Mouse (Mus musculus): ENCODE measurements at regions not wholly inside any gene's neighbourhood (a gene's known extent, or its start where the extent isn't known, plus 50 kb on each side); places are given as distances from the start of the nearest gene placed in this dataset.
A peak's percentile ranks its signal among the peaks of the same experiment; 100 is the strongest.

DNA sequence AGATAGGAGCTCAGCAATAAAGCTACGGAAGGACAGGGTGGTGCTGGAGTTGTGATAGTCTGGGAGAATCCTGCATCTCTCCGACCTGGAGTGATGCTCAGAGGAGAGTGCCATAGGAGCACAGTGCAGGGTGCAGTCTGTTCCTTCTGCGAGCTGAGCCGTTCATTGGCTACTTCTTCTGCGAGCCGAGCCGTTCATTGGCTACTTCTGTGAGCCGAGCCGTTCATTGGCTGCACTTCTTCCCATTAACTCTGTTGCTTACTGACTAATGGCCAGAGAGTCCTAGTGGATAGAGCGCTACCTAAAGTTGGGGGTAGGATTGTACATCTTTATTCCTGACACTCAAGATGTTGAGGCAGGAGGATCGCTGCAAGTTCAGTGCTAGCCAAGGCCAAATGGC lies 222.3 kb upstream of the Map3k1 start:
- no peak for DNase-seq (ENCODE audit: extremely low read depth, insufficient read length, low spot score)

DNA sequence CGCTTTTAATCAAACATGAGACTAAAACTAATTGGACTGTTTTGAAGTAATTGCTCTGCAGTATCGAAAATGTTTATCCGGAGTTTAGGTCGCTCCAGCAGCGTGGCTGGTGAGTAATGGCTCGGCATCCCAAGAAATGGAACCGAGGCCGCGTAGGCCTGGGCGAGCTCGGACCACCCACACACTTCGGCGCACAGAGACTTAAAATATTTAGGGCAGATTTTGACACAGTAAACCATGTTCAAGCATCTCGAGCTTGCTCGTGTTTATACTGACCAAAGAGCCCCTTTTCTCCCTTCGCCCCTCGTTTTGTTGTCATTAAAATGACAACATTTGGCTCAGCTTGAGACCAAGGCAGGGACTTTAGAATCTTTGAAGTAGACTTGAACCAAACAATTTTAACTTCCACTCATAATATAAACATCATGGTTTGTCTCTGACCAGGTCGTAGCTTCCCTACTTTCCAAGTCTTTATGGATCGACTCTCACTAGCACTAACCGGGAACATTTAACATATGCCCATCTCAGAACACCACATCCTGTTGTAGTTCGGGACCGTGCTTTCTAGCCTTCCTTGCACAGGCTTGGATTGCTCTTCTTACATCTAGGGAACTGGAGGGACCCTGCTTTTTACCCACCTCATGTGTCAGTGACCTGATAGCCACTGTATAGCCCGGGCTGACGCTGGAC lies 223.0 kb upstream of the Map3k1 start:
- no peak for DNase-seq (ENCODE audit: extremely low read depth, insufficient read length, low spot score)

DNA sequence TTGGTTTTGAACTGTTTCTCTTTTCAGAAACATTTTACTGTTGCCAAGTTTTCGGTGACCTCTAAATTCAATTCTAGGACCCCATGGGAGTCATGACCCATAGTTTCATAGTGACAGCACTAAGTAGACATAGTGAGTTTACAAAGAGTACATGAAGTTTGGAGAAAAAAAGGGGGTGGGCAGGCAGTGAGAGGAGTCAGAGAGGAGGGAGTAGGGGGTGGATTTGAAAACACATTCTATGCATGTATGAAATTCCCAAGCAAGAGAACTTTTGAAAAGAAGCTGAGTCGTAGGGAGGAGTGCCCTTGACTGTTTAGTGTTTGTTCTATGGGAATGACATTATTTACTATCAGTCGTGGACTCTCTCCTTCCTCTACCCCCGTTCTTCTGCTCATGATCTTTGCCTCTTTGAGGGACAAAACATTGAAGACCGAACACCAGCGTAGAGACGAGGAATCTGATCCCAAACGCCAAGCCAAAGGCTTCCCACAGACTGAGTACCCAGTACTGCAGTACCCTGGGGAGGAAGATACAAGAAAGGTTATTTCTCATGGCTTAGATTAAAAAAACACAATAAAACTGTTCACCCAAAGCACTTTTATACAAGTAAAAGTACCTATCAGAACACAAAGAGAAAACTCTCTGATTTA lies 229.1 kb upstream of the Map3k1 start:
- no peak for DNase-seq (ENCODE audit: extremely low read depth, insufficient read length, low spot score)

GRCm38 (mm10) chr13:112038556-112039304 lies 229.9 kb upstream of the Map3k1 start:
- no peak for DNase-seq (ENCODE audit: extremely low read depth, insufficient read length, low spot score)

DNA sequence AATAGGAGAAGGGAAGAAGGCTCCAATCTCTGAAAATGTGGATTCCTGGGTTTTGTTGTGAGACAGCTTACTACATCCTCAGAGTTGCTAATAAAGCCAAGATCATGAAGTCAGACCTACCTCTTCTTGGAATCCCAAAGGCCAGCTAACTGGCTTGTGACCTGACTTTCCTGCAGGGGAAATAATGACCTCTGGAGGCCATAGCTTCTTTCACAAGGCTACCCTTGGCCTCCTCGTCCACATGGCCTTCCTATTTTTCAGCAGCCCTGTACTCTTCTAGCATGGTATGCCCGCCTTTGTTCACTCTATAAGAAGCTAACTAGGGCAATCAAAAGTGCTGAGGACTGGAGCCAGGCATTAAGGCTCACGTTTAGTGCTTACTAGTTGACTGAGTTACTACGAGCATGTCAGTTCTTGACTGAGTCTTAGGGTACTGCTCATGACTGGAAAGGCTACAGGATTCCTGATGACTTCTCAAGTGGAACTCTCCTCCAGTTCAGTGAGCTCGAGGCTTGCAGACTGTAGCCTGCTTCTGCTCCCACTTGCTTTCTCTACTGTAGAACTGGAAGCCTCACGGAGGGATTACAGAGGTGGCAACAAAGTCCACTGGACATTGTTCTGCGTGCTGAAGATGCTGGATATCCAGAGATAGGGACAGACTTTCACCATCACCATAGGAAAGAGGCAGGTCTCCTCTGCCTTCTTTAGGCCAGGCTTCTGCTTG lies 230.8 kb upstream of the Map3k1 start:
- DNase-seq (ENCODE audit: extremely low read depth, insufficient read length, low spot score) = no peak

- DNase-seq (ENCODE audit: extremely low read depth, insufficient read length, low spot score) = no peak
These were observed 234.9 kb upstream of the Map3k1 start for GRCm38 (mm10) chr13:112043524-112044246.

- DNase-seq (ENCODE audit: extremely low read depth, insufficient read length, low spot score) = no peak
These were observed 235.6 kb upstream of the Map3k1 start for GRCm38 (mm10) chr13:112044372-112044771.

DNA sequence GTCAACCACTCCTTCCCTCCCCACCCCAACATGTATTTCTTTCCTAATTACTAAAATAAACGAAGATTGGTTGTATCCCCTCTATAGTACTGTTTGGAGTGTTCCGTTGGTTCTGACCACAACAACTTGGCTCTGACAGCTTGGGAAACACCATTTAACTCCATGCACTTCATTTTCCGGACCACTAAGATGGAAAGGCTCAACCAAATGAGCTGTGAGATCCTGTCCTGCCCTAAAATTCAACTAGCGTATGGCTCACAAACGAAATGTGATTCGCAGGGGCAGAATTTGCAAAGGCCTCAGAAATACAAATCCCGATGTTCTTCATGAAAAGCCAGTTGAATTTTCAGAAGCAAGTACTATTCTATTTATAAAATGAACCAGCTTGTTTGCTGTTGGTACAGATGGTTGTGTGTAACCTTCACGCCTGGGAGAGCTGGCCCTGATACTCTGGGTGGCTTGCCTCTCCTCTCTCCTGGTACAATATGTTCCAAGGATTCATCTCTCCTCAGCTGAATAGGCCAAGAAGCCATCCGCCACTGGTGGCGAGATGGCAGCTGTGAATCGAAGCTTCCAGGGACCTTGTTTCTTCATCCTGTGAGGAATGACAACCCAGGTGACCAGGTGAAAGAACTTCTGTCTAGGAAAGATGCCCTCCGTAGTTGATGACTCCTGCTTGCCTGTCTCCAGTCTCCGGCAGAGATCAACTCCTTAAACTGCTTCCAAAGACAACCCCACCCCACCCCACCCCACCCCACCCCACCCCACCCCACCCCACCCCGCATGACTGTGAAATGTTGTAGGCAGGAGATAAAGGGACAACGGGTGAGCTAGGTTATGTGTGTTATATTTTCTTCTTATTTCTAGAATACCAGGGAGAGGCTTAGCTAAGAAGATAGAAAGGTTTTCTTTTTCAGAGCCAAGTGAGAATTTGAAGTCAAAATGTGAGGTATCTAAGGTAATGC lies 237.7 kb upstream of the Map3k1 start:
- no peak for DNase-seq (ENCODE audit: extremely low read depth, insufficient read length, low spot score)

DNA sequence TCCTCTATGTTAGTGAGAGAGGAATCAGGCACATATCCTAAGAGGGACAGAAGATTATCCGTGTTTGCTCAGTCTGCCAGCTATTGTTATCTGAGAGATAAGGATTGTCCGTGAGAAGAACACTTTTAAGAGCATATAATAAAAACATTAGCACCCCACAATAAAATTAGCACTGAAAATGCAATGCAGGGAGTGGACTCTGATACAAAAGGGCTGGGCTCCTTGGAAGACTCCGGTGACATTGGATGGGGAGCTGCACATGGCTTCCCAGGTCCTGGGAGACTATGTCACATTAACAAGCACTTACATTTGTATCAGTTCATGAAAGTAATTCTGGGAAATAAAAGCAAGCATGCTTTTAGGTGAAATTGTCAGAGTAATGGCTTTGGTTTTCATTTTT lies 238.6 kb upstream of the Map3k1 start:
- no peak for DNase-seq (ENCODE audit: extremely low read depth, insufficient read length, low spot score)

- DNase-seq (ENCODE audit: extremely low read depth, insufficient read length, low spot score) = no peak
These were observed 239.1 kb upstream of the Map3k1 start for GRCm38 (mm10) chr13:112047874-112048273.

- DNase-seq (ENCODE audit: extremely low read depth, insufficient read length, low spot score) = no peak
These were observed 239.5 kb upstream of the Map3k1 start for GRCm38 (mm10) chr13:112048327-112048726.

DNA sequence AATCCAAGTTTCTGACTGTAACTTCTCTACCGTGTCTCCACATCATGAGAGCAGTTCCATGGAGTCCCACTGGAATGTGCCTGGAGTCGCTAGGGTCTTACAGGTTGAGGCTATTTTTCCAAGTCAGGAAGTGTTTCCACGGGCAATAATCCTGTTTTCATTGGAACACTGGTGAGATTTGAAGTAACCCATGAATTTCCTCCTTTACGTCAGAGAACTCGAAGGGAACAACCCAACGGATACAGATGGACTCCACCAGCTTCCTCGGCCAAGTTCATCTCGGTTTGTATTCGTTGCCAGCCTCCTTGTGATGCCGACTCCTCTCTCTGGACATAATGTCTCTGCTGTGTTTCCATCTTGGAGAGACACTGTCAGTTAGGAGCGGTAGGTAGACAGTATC lies 237.4 kb upstream of the Ankrd55 start:
- no peak for DNase-seq (ENCODE audit: extremely low read depth, insufficient read length, low spot score)

- no peak for DNase-seq (ENCODE audit: extremely low read depth, insufficient read length, low spot score)
These were observed 236.2 kb upstream of the Ankrd55 start for GRCm38 (mm10) chr13:112052011-112052410.

DNA sequence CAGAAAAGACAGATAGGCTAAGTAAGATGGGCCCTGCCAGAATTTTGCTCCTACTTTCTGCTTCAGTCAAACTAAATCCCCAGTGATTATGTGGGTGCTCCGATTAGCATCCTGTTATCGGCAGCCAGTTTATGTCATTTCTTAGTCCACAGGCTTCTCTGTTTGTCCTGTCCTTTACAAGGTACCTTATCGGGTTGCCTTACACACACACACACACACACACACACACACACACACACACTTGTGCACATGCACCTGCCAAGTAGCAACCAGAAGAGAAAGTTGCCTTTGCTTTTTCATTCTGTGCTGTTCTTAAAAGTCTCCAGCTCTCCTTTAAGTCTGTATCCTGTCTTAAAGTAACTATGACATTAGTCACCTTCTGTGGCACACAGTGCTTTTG lies 235.8 kb upstream of the Ankrd55 start:
- DNase-seq (ENCODE audit: extremely low read depth, insufficient read length, low spot score) = no peak

DNA sequence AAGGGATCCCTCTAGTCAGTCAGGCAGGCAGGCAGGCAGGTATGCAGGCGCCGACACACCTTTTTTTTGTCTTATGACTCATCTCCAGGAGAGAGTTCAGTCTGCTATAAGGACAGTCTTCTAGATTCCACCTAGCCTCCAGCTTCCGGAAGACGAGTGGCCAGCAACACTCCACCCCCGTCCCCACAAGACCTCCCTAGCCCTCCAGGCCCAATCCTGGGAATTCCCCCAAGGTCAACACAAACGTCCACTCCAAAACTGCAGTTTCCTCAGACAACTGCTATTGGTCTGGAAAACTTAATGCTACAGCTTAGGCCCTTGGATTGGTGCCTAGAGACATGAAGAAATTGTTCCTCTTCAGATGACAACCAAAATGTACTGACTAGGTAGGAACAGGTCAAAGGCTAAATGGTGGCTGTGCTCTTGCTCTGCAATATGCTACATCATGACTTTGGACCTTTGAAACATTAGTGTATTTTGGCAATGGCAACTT lies 233.3 kb upstream of the Ankrd55 start:
- no peak for DNase-seq (ENCODE audit: extremely low read depth, insufficient read length, low spot score)

GRCm38 (mm10) chr13:112058218-112058617 lies 230.0 kb upstream of the Ankrd55 start:
- no peak for DNase-seq (ENCODE audit: extremely low read depth, insufficient read length, low spot score)

DNA sequence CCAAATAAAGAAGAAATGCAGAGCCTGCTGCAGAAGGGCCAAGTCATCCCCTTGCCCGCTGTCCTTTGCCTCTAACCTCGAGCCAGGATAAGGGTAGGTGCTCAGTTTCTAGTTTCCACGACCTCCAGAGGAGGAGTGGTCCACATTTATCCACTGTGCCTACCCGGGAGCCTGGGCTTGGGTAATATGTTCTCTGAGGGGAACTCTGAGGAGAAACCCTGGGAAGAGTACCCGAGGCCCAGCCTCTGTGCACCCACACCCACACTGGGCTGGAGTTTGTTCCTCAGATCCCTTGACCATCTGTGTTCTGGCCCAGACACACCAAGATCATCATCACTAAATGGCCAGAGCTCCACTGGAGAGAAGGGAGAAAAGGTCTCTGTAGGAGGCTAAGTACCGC lies 229.5 kb upstream of the Ankrd55 start:
- DNase-seq (ENCODE audit: extremely low read depth, insufficient read length, low spot score) = no peak

DNA sequence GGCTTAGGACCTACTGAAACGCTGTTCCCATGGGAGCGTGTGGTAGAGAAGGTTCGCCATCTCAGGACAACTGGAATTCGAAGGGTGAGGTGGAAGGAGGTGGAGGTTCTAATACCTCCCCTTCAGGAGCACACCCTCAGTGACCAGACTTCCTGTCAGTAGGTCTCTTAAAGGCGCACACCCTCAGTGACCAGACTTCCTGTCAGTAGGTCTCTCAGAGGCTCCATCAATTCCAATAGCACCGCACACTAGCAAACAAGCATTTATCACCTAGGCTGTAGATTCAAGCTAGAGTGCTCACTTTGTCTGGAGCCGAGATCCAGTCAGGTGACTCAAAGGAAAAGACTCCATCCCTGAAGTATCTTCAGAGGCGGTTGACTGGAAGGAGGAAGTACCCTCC lies 226.2 kb upstream of the Ankrd55 start:
- no peak for DNase-seq (ENCODE audit: extremely low read depth, insufficient read length, low spot score)

GRCm38 (mm10) chr13:112063409-112064111 lies 224.7 kb upstream of the Ankrd55 start:
- peak; percentile 51 for DNase-seq (ENCODE audit: extremely low read depth, insufficient read length, low spot score)

Data from 3134 (cell line).